Mouse (Mus musculus) embryonic fibroblast, embryonic 13.5 days (primary cell): ENCODE measurements around the gene Cyb5d2. TPM values are rescaled to one million over a fixed set of nuclear protein-coding genes. Genes with fewer than 3 reads are reported as not detected.

ENCODE experiments used
- H3K27ac ChIP-seq: 2 replicates; pipeline ENCODE4 v1.5.1; 2012; ENCODE audit warnings: low read length, control low read depth, inconsistent platforms; ENCODE audit not compliant: insufficient read depth
- H3K4me1 ChIP-seq: 2 replicates; pipeline ENCODE4 v1.6.1; 2011; ENCODE audit warnings: low read length; ENCODE audit not compliant: control insufficient read depth, insufficient read depth
- H3K4me3 ChIP-seq: 2 replicates; pipeline ENCODE4 v1.5.1; 2011; ENCODE audit warnings: mild to moderate bottlenecking, control low read depth, low read length; ENCODE audit not compliant: insufficient read depth
- CTCF ChIP-seq: IDR thresholded peaks from 2 replicates; pipeline ENCODE4 v1.5.1; 2011; ENCODE audit warnings: mild to moderate bottlenecking, control low read depth, low read length, moderate library complexity, borderline replicate concordance; ENCODE audit not compliant: insufficient read depth
- POLR2A ChIP-seq: IDR thresholded peaks from 2 replicates; pipeline ENCODE4 v1.6.1; 2011; ENCODE audit warnings: low read depth, mild to moderate bottlenecking, control low read depth, low read length, moderate library complexity
- polyA plus RNA-seq: library from polyadenylated mRNA; stranded (reverse); fragments of >200 nt; gene quantifications from 2 replicates; pipeline ENCODE4 v1.2.4, GENCODE M21; 2011; ENCODE audit warnings: low read depth; ENCODE audit not compliant: missing spikeins, insufficient read length

Cyb5d2 gene
- polyA plus RNA-seq, 1 experiment, result 14.0 TPM

DNA sequence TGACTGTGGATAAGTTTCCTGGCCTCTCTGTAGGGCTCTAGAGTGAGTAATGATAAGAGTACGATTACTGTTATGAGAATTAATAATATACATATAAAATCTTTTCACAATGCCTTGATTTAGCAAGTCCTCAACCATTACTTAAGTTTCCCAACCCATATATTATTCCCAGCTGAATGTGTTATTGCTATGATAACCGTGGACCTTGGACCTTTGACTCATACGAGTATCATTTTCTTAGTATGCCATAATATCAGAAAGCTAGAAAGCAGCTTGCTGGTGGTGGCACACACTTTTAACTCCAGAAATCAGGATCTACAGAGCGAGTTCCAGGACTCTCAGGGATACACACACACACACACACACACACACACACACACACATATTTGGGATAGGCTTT lies 12.1 kb upstream of the Cyb5d2 start:
- no peak for TF ChIP-seq POLR2A
- no peak for TF ChIP-seq CTCF
- Histone ChIP-seq H3K4me1 (peaks cover 12% of the 10 kb centered on the region), H3K27ac (0 out of 2 replicates have a peak overlapping the region, but pooled peaks have one; percentile 31), H3K4me3 (no peak overlapping the region)

DNA sequence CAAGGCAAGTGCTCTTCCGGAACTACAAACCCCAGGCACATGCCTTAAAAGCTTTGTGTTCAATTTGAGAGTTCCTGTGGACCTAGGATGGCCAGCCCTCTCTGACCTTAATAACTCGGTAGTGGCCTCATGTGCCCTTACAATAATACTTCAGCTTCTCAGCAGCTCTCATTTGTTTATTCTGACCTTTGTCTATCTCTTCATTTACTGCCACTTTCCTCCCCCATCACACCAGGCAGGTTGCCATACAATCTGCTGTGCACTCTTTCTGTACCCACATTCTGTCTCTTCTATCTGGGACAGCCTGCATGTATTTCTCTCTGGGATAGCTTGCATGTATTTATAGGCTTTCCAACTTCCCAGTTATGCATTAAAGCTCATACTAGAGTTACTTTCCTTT lies 10.6 kb upstream of the Cyb5d2 start:
- Histone ChIP-seq H3K27ac (no peak overlapping the region; the same call in 1 of the 2 replicates), H3K4me1 (peaks cover 15% of the 10 kb centered on the region), H3K4me3 (no peak overlapping the region)
- no peak for TF ChIP-seq CTCF
- TF ChIP-seq POLR2A, result no peak

DNA sequence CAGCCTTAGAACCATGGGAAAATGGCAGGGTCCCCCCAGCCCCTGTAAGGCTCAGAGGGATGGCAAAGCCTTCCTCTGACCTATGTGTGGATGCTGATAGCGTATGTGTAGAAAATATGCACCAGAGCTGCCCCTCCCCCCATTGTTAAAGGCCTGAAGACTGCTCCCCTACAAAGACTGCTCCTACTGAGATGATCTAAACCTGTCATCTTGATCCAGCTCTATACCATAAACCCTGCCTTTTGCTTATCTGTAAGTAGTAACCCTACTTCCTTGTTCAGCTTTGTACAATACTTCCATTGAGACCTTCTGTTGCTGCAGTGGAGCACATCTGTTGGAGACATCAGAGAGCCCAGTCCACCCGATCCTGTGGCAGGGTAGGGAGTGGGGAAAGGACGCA lies 9.3 kb upstream of the Cyb5d2 start:
- Histone ChIP-seq H3K27ac (no peak overlapping the region), H3K4me1 (peaks cover 15% of the 10 kb centered on the region), H3K4me3 (no peak overlapping the region)
- TF ChIP-seq CTCF (no peak), POLR2A (no peak)

DNA sequence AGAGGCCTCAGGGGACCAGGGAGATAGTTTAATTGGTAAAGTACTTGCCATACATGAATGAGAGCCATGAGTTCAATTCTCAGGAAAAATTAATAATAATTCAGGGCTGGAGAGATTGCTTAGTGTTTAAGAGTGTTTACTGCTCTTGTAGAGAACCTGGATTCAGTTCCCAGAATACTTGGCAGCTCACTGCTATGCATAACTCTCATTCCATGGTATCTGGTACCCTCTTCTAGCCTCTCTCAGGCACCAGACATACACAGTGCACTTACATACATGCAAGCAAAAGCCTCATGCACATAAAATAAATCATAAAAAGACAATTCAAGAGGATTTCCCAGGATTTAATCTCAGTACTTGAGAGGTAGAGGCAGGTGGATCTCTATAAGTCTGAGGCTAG lies 8.6 kb upstream of the Cyb5d2 start:
- no peak overlapping the region for H3K4me3 ChIP-seq
- H3K4me1 ChIP-seq, result peaks cover 15% of the 10 kb centered on the region
- TF ChIP-seq CTCF (no peak), POLR2A (no peak)
- H3K27ac ChIP-seq, result no peak overlapping the region

DNA sequence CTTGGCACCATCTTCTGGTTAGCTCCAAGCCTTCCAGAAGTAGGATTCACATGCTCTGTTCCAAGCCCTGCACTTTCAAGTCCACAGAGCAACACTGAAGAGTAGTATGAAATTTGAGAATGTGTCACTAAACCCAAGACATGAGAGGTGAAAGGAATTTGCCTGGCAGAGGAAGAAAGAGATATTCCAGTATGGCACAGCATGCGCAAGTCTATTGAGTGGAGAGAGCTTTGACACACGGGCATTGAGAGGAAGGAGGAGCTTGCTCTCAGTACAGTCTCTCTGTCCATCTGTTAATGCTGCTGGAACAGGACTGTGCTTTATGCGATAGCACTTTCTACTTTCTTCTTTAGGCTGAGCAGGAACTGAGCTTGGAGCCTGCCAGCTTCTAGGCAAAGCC lies 7.1 kb upstream of the Cyb5d2 start:
- Histone ChIP-seq H3K4me1 (peaks cover 15% of the 10 kb centered on the region), H3K27ac (no peak overlapping the region), H3K4me3 (no peak overlapping the region)
- TF ChIP-seq POLR2A (no peak), CTCF (no peak)

DNA sequence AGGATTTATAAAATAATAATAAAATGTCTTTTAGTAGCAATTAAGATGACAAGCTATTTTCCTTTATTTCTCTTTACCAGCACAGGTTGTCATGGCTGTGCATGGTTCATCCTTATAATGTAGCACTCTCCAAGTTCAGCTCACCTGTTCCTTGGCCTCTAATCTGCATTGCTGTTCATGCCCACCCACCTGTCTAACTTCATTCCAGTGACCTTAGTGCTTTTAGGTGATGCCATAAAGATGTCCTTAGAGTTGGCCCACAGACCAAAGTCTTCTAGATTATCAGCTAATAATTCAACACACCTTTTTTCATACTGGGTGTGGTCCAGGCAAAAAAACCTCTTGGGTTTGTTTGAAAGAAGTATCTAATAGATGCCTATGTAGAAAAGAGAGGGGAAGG lies 5.2 kb upstream of the Cyb5d2 start:
- peaks cover 14% of the 10 kb centered on the region for H3K4me1 ChIP-seq
- H3K4me3 ChIP-seq, result no peak overlapping the region
- H3K27ac ChIP-seq, result no peak overlapping the region
- TF ChIP-seq POLR2A (no peak), CTCF (no peak)

DNA sequence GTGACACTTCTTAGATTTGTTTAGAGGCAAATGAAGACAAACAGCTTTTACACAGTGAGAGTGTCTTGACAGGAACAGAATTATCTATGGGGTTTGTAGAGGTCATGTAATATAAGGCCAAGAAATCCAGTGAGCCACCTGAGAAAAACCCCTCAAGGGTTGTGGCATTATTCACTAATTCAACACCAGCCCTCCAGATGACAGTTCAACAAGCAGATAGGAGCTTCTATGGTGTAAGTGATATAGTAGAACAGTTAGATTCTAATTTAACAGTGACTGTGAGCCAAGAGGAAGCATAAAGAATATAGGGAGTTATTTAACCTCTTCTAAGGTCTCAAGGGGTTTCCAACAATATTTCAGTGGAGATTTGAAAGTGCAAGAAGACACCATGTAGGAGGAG lies 2.2 kb upstream of the Cyb5d2 start:
- Histone ChIP-seq H3K4me1 (peaks cover 6% of the 10 kb centered on the region), H3K4me3 (peak overlapping the region; percentile 12), H3K27ac (no peak overlapping the region)
- TF ChIP-seq CTCF, result no peak
- TF ChIP-seq POLR2A, result no peak

DNA sequence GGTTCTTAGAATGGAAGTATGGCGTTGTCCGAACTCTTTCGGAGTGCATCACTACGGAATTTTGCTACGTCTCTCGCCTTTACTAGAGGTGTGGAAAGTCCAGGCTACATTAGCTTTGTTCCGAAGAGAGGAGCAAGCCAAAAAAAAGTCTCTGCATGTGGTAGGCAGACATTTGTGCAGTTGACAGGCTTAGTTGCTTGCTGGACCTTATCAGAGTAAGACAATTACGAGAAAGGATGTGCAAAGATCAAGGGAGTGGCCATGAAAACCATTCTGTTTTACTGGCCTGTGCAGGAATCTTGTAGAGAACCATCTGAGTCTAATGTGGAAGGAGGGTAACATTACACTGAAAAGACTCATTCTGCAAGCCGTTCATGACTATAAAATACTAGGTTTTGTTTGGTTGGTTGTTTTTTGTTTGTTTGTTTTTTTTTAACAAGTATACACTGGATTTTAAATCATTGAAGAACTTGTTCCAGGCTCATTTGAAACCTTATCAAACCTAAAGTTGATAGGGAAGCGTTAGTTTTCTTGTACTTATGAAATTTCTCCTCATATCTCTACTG lies 914 bp upstream of the Cyb5d2 start:
- peak overlapping the region; percentile 80 for H3K27ac ChIP-seq
- peak overlapping the region; percentile 94 for H3K4me3 ChIP-seq
- TF ChIP-seq CTCF (no peak), POLR2A (no peak)
- H3K4me1 ChIP-seq, result 0 out of 2 replicates have a peak, but pooled peaks cover 3% of the 10 kb centered on the region

DNA sequence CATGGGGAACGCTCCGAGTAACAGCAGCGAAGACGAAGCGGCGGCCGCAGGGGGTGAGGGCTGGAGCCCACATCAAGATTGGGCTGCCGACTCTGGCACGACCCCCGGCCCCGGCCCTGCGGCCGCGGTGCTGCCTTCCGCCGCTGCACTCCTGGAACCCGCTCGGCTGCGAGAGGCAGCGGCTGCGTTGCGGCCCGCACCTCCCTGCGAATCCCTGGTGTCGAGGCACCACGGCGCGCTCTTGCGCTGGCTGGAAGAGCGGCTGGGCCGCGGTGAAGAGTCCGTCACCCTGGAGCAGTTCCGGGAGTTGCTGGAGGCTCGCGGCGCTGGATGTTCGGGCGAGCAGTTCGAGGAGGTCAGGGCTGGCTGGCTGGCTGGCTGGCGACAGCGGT lies 350 bp upstream of the Cyb5d2 start:
- H3K4me1 ChIP-seq, result peaks cover 4% of the 10 kb centered on the region
- peak overlapping the region; percentile 80; the same call in 1 of the 2 replicates for H3K27ac ChIP-seq
- no peak for TF ChIP-seq POLR2A
- TF ChIP-seq CTCF, result no peak
- peak overlapping the region; percentile 94 for H3K4me3 ChIP-seq

DNA sequence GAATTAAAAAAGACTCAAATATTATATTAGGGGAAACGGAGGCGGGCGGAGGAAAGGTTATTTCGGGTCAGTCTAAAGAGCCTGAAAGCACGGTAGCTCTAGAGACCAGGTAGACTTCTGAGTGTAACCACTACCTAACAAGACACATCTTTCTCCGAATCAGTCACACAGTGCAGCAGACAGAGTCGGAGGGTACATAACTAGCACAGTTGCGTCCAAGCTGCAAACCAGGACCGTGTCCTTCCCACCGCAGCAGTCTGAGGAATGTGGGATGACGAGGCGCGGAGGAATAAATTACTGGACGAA lies 840 bp downstream of the Cyb5d2 start:
- Histone ChIP-seq H3K27ac (peak overlapping the region; percentile 73), H3K4me1 (peaks cover 6% of the 10 kb centered on the region), H3K4me3 (peak overlapping the region; percentile 62)
- TF ChIP-seq CTCF (no peak), POLR2A (peak; percentile 52; the same call in 1 of the 2 replicates)

DNA sequence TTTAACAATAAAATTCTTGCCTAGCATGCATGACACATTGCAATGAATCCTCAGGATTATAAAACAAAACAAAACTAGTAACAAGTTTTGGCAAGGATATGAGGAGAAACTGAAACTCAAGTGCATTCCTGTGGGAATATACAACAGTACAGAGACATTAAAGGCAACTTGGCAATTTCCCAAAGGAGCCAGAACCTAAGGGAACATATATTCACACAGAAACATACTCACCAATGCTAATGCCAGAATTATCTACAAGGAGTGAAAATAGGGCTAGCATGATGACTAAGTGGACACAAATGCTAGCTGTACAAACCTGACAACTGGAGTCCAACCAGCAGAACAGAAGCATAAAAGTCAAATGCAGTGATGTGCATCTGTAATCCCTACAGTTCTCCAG lies 3.9 kb downstream of the Cyb5d2 start:
- TF ChIP-seq CTCF (no peak), POLR2A (no peak)
- peaks cover 6% of the 10 kb centered on the region for H3K4me1 ChIP-seq
- no peak overlapping the region for H3K4me3 ChIP-seq
- peak overlapping the region; percentile 97 for H3K27ac ChIP-seq
